Mouse (Mus musculus): Measurements from ENCODE around the gene Smim27.

- TF ChIP-seq CTCF (IDR thresholded peaks at IDR 0.05; ENCODE audit: low read depth, low read length) = no peak
- TF ChIP-seq GATA1 (IDR thresholded peaks at IDR 0.05; ENCODE audit: borderline replicate concordance, low read length) = no peak
These were observed 48.0 kb downstream of the Smim27 start for GRCm38 (mm10) chr4:40317404-40317803.
